ENCODE assay signal across 8 mouse cellular contexts in genomic region chr17:64599916-64600315, GRCm38 (mm10). TPM values are rescaled to one million over a fixed set of nuclear protein-coding genes. Genes with fewer than 3 reads are reported as not detected.
A peak's percentile ranks its signal among the peaks of the same experiment; 100 is the strongest.
DNase-seq lines count a peak whose midpoint lies in the region; ATAC-seq lines count a peak whose summit lies in the region.

No protein-coding gene starts in this region.

- H3K9ac ChIP-seq in hindbrain, embryonic 13.5 days: peak overlapping the region; percentile 91
- H3K9ac ChIP-seq in liver, embryonic 11.5 days (ENCODE audit: low read depth, low read length): 0 out of 2 replicates have a peak overlapping the region, but pooled peaks have one; percentile 80
- 0 out of 2 replicates have a peak overlapping the region, but pooled peaks have one; percentile 44 for H3K9ac ChIP-seq in neural tube, embryonic 12.5 days

- 38% methylated on average over 4 of the region's 4 CpGs for WGBS in hindbrain, embryonic 13.5 days
- WGBS in liver, embryonic 11.5 days: 25% methylated on average over 4 of the region's 4 CpGs
- WGBS in neural tube, embryonic 12.5 days: 42% methylated on average over 4 of the region's 4 CpGs

- no peak; the same call in 1 of the 2 replicates for ATAC-seq in hindbrain, embryonic 13.5 days (ENCODE audit: low FRiP score)
- no peak for ATAC-seq in liver, embryonic 11.5 days (replicated peaks; ENCODE audit: low FRiP score)
- no peak for ATAC-seq in neural tube, embryonic 12.5 days (ENCODE audit: low FRiP score, low read depth)

- peak; percentile 17 for DNase-seq in cerebellum, adult 11-12 months
- no peak for DNase-seq in cerebellum, adult 11 months
- DNase-seq in urinary bladder, postnatal 14 days (ENCODE audit: low spot score): peak; percentile 33
- DNase-seq in urinary bladder, postnatal 10 days (ENCODE audit: low spot score): no peak
- DNase-seq in liver, embryonic 11.5 days (ENCODE audit: low spot score): no peak
- DNase-seq in T-cell, adult 2 months (ENCODE audit: low spot score): no peak

- H3K9me3 ChIP-seq in hindbrain, embryonic 13.5 days: no peaks in the 10 kb centered on the region
- H3K9me3 ChIP-seq in liver, embryonic 11.5 days (ENCODE audit: control insufficient read depth, low read length): no peaks in the 10 kb centered on the region
- no peaks in the 10 kb centered on the region for H3K9me3 ChIP-seq in neural tube, embryonic 12.5 days

- H3K27ac ChIP-seq in hindbrain, embryonic 13.5 days: peak overlapping the region; percentile 94
- peak overlapping the region; percentile 70 for H3K27ac ChIP-seq in liver, embryonic 11.5 days (ENCODE audit: low read depth, low read length)
- H3K27ac ChIP-seq in neural tube, embryonic 12.5 days: no peak overlapping the region

- no peaks in the 10 kb centered on the region for H3K36me3 ChIP-seq in hindbrain, embryonic 13.5 days
- H3K36me3 ChIP-seq in liver, embryonic 11.5 days (ENCODE audit: control insufficient read depth, insufficient read depth, low read length): no peaks in the 10 kb centered on the region
- H3K36me3 ChIP-seq in neural tube, embryonic 12.5 days: no peaks in the 10 kb centered on the region

- peak overlapping the region; percentile 87 for H3K4me3 ChIP-seq in hindbrain, embryonic 13.5 days
- H3K4me3 ChIP-seq in liver, embryonic 11.5 days (ENCODE audit: low read depth, low read length): peak overlapping the region; percentile 80
- H3K4me3 ChIP-seq in neural tube, embryonic 12.5 days: peak overlapping the region; percentile 66

- peak overlapping the region; percentile 99 for H3K4me2 ChIP-seq in hindbrain, embryonic 13.5 days
- H3K4me2 ChIP-seq in liver, embryonic 11.5 days: peak overlapping the region; percentile 96
- H3K4me2 ChIP-seq in neural tube, embryonic 12.5 days (replicated peaks): peak overlapping the region; percentile 99

- H3K4me1 ChIP-seq in hindbrain, embryonic 13.5 days (replicated peaks): peaks cover 37% of the 10 kb centered on the region
- peaks cover 19% of the 10 kb centered on the region for H3K4me1 ChIP-seq in liver, embryonic 11.5 days (replicated peaks; ENCODE audit: control insufficient read depth, insufficient read depth, low read length)
- H3K4me1 ChIP-seq in neural tube, embryonic 12.5 days: peaks cover 24% of the 10 kb centered on the region; the same call in 1 of the 2 replicates

- H3K27me3 ChIP-seq in hindbrain, embryonic 13.5 days: no peaks in the 10 kb centered on the region
- no peaks in the 10 kb centered on the region for H3K27me3 ChIP-seq in liver, embryonic 11.5 days (replicated peaks; ENCODE audit: control insufficient read depth, insufficient read depth, low read length)
- H3K27me3 ChIP-seq in neural tube, embryonic 12.5 days (replicated peaks): no peaks in the 10 kb centered on the region

RNA-seq across cellular contexts. Expression of gene Man2a1, which starts 0.6 kb away (rescaled TPM):
- 6.2 and 6.7 TPM in 2 replicates for polyA plus RNA-seq in hindbrain, embryonic 13.5 days (2015; fragmentation: Nextera tagmentation; extraction: Ambion mirVana)
- polyA plus RNA-seq in liver, embryonic 11.5 days (2014; fragmentation: Nextera tagmentation; extraction: Ambion mirVana): 5.7 and 6.8 TPM in 2 replicates
- 5.3 and 5.4 TPM in 2 replicates for polyA plus RNA-seq in neural tube, embryonic 12.5 days (2016; fragmentation: Nextera tagmentation; extraction: Ambion mirVana)

Comparison
In these comparisons a context has a peak if more than half of its experiments do, and no peak if none do; other contexts are left out.
1. DNase-seq: peak in cerebellum, adult 11-12 months (single experiment) and urinary bladder, postnatal 14 days (single experiment); none in cerebellum, adult 11 months (single experiment), urinary bladder, postnatal 10 days (single experiment), liver, embryonic 11.5 days (single experiment) and T-cell, adult 2 months (single experiment).
2. Peak in every context shown above with its lines, with median percentiles within 50 percentile points of each other: H3K4me2 ChIP-seq, H3K4me3 ChIP-seq and H3K9ac ChIP-seq.